Mouse (Mus musculus) Patski (cell line): ENCODE measurements at regions not wholly inside any gene's neighbourhood (a gene's known extent, or its start where the extent isn't known, plus 50 kb on each side); places are given as distances from the start of the nearest gene placed in this dataset.

ENCODE experiments used
- ATAC-seq: fragments of 100-300 bp; one replicate; pipeline ENCODE4 v1.8.0; 2021
- CTCF ChIA-PET: fragments of 350-600 bp; sonication (Branson Sonifier 250); formaldehyde crosslinking; loops from one replicate; lab custom pipeline; 2022; ENCODE audit warnings: inconsistent platforms; lab: Charles Lee
- POLR2A ChIA-PET: fragments of 350-600 bp; sonication (Branson Sonifier 250); formaldehyde crosslinking; loops from one replicate; lab custom pipeline; 2022; ENCODE audit warnings: antibody characterized with exemption, inconsistent platforms; lab: Charles Lee
- DNase-seq: peaks from one replicate; pipeline ENCODE4 v3.0.0-alpha.2; 2011; ENCODE audit warnings: low read depth, low spot score
- H3K27me3 ChIP-seq: fragments of 371-371 bp; one replicate; pipeline ENCODE4 v1.5.1; 2021
- CTCF ChIP-seq: fragments of 100-300 bp; IDR thresholded peaks from one replicate; pipeline ENCODE4 v1.5.1; 2021
- in situ Hi-C: fragments of 300-500 bp; cut with MboI; formaldehyde crosslinking; loops from 3 replicates; pipeline ENCODE4 v1.11.1; 2018; ENCODE audit warnings: low pct_unique_long_range_greater_than_20kb, mixed read lengths

DNA sequence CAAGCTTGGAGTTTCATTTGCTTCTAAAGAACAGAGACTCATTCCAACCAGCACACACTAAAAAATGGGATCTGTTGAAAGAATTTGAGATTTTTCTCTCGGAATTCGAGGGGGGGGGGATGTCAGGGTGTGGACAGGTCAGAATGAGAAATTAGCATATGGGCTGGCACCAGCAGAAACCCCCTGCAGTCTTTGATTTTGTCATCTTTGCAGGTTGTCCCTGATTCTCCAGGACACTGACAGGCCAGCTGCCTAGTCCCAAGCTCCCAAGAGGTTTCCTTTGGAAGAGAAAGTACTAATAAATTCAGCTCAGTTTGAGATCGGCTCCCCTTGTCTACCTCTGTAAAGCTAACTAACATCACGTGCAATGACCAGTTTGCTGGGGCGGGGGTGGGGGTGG, 224.9 kb downstream of the Cog6 start:
- ChIA-PET POLR2A (no interaction called here), CTCF (interaction anchor here (0.7 kb wide), 1 partner anchor 10 kb away, joined by 3 read pairs; no protein-coding TSS in a partner anchor)
- DNase-seq (no peak), ATAC-seq (no peak)
- no peak for TF ChIP-seq CTCF
- peaks cover 13% of the 10 kb centered on the region for H3K27me3 ChIP-seq
- in situ Hi-C loops: no loop called here

GRCm38 (mm10) chr3:52790942-52791341, 226.1 kb downstream of the Cog6 start:
- H3K27me3 ChIP-seq: peaks cover 13% of the 10 kb centered on the region
- DNase-seq (no peak), ATAC-seq (no peak)
- ChIA-PET CTCF (interaction anchor here (3.7 kb wide), 1 partner anchor 10 kb away, joined by 13 read pairs; no protein-coding TSS in a partner anchor), POLR2A (no interaction called here)
- TF ChIP-seq CTCF: no peak
- in situ Hi-C loops: no loop called here

DNA sequence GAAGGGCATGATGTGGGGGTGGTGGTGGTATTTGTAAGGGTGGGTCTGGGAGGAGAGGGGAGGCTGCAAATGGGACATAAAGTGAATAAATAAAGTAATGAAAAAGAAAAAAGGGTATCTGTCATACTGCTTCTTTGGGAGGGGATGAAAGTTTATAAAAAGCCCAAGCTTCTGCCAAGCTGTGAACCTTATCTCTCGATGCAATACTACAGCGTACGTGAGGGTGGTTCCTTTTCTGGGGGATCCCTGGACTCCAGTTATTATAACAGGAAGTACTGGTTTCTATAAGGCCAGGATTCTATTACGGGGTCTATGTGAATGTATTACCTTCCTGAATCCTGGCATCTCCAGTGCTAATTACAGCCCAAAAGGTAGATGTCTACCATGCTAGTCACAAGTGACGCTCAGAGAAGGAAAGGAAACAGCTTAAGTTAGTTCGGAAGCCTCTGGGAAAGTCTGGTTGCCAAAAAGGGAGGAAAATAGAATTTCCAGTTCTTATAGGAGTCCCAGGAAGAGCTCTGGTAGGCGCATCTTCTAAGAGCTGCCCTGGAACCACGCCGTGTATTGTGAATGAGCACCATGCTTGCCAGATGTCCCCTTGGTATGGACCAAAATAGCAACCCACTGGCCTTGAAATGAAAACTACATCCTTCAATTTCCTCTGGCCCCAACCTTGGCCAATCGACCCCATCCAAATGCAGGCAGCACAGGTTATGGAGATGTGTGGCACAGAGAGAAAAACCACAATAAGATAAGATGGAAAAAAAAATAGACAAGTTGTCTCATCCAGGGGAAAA, 228.9 kb downstream of the Cog6 start:
- in situ Hi-C loops: no loop called here
- ChIA-PET CTCF (interaction anchor here (2.1 to 3.7 kb wide), 3 partner anchors 8 to 13 kb away, joined by 4 to 13 read pairs (median 10); no protein-coding TSS in a partner anchor), POLR2A (no interaction called here)
- ATAC-seq (no peak), DNase-seq (no peak)
- peaks cover 15% of the 10 kb centered on the region for H3K27me3 ChIP-seq
- TF ChIP-seq CTCF: no peak

DNA sequence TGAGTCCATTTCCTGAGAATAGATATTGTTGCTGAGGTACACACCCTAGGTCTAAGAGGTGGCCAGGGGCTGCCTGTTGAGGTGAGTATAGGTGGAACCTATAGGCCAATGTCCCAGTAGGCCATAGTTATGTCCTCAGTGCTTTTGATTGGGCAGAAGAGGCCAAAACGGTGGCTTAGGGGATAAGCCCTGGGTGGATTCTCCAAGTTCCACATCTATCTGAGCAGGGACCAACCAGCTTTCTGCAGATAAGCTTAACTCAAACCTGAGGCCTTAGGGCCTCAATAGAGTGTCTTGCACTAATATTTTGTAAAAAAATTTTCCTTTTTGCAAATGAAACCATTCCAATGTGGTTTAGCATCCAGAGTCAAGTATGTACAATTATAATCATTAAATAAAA, 231.4 kb downstream of the Cog6 start:
- CTCF ChIA-PET: interaction anchor here (1.9 to 2.7 kb wide), 2 partner anchors 11 to 58 kb away, joined by 4 to 10 read pairs; no protein-coding TSS in a partner anchor
- H3K27me3 ChIP-seq: peaks cover 18% of the 10 kb centered on the region
- TF ChIP-seq CTCF: no peak
- no peak for ATAC-seq
- in situ Hi-C loops: no loop called here
- POLR2A ChIA-PET: interaction anchor here (0.7 kb wide), 1 partner anchor 14 kb away, joined by 5 read pairs; no protein-coding TSS in a partner anchor
- DNase-seq: no peak

DNA sequence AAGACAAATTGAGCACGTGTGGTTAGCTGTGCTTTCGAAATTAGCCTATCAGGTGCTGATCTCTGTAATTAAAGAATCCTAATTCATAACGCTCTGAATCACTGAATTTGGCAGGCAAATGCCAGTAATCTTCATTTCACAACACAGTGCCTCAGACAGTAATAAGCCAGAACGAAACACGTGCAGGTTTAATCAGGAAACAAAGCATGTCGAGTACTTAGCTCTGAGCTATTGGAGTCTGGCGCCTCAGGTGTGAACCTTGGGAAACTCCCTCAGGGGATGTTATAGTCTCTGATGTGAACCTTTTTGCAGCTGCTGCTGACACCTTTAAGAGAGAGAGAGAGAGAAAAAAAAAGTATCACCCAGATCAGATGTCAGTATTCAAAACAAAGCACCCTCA, 232.6 kb downstream of the Cog6 start:
- TF ChIP-seq CTCF: no peak

DNA sequence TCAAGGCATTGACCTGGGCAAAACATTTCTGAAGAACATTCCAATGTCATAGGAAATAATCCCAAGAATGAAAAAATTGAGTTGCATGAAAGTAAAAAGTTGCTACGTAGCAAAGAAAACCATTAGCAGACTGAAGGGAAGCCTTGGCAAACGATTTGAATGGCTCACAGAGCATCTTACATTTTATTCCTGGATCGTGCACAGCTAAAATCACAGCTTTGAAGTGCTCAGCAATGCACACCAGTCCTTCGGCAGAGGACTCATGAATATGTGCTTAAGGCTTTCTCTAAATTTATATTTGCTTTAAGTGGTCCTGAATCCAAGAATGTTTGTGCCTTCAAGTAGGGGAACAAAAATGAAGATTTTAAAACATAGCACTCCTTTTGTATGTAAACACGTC, 234.5 kb downstream of the Cog6 start:
- ChIA-PET CTCF (no interaction called here), POLR2A (no interaction called here)
- DNase-seq: no peak
- no peak for TF ChIP-seq CTCF
- ATAC-seq: no peak
- peaks cover 27% of the 10 kb centered on the region for H3K27me3 ChIP-seq
- in situ Hi-C loops: no loop called here

More for the DNA sequence above, 232.6 kb downstream of the Cog6 start:
- ATAC-seq (no peak), DNase-seq (no peak)
- in situ Hi-C loops: no loop called here
- ChIA-PET CTCF (interaction anchor here (1.9 kb wide), 1 partner anchor 59 kb away, joined by 4 read pairs; no protein-coding TSS in a partner anchor), POLR2A (no interaction called here)
- H3K27me3 ChIP-seq: peaks cover 19% of the 10 kb centered on the region

GRCm38 (mm10) chr3:52781521-52781920, 235.5 kb downstream of the Cog6 start:
- POLR2A ChIA-PET: no interaction called here
- H3K27me3 ChIP-seq: peaks cover 33% of the 10 kb centered on the region
- in situ Hi-C loops: no loop called here
- no peak for TF ChIP-seq CTCF
- CTCF ChIA-PET: interaction anchor here (1.4 to 1.5 kb wide), 2 partner anchors 12 to 62 kb away, joined by 4 to 6 read pairs; no protein-coding TSS in a partner anchor
- no peak for ATAC-seq
- no peak for DNase-seq

DNA sequence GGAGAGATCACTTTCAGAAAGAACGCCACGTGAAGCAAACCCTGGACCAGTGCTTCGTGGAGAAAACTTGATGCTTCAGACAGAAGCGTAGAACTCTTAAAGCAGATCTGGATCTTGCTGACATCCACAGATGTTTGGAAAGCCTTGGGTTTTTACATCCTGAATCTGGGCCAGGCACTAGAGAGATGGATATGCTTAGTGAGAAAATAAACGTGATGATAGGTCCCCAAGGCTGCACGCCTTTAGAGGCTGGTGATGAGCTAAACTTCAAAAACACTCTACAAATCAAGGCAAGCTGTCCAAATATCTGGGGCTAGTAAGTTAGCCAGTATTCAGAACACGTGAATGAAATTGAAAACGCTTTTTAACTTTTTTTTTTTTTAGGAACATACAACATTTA, 236.7 kb downstream of the Cog6 start:
- DNase-seq (no peak), ATAC-seq (no peak)
- in situ Hi-C loops: no loop called here
- ChIA-PET CTCF (interaction anchor here (1.2 to 2.8 kb wide), 3 partner anchors 15 to 63 kb away, joined by 3 to 6 read pairs (median 6); no protein-coding TSS in a partner anchor), POLR2A (no interaction called here)
- TF ChIP-seq CTCF: no peak
- peaks cover 37% of the 10 kb centered on the region for H3K27me3 ChIP-seq

- H3K27me3 ChIP-seq: peaks cover 29% of the 10 kb centered on the region
- no peak for TF ChIP-seq CTCF
- in situ Hi-C loops: no loop called here
- ATAC-seq (no peak), DNase-seq (no peak)
- POLR2A ChIA-PET: no interaction called here
- CTCF ChIA-PET: no interaction called here
Measured at GRCm38 (mm10) chr3:52775875-52776274, 241.2 kb downstream of the Cog6 start.

DNA sequence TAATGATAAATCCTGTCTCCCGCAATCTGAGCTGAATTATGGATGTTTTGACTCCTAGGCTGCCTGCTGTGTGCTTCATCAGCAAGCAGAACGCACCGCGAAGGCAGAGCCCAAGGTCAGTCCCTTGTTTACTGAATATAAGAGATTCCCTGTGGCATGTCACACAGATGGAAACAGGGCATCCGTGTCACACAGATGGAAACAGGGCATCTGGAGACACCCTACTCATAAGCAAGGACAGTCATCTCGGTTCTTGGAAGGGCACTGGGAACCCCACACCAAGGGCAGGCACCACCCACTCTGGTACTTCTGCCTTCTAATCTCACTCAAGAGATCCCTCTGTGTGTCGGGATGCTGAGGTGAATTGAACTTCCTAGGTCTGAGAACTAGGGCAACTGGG, 241.9 kb downstream of the Cog6 start:
- peaks cover 29% of the 10 kb centered on the region for H3K27me3 ChIP-seq
- no peak for TF ChIP-seq CTCF
- ATAC-seq: no peak
- POLR2A ChIA-PET: no interaction called here
- CTCF ChIA-PET: interaction anchor here (0.7 kb wide), 1 partner anchor 17 kb away, joined by 3 read pairs; no protein-coding TSS in a partner anchor
- no peak for DNase-seq
- in situ Hi-C loops: no loop called here

GRCm38 (mm10) chr3:52774734-52775133, 242.3 kb downstream of the Cog6 start:
- ChIA-PET CTCF (interaction anchor here (0.7 kb wide), 1 partner anchor 17 kb away, joined by 3 read pairs; no protein-coding TSS in a partner anchor), POLR2A (no interaction called here)
- H3K27me3 ChIP-seq: peaks cover 28% of the 10 kb centered on the region
- in situ Hi-C loops: no loop called here
- no peak for TF ChIP-seq CTCF
- DNase-seq (no peak), ATAC-seq (no peak)
